Mouse (Mus musculus) midbrain, embryonic 13.5 days (tissue): ENCODE results near the gene Lsamp. TPM values are rescaled to one million over a fixed set of nuclear protein-coding genes. Genes with fewer than 3 reads are reported as not detected.

Experiments
- ATAC-seq: fragments of 200-750 bp; cut with Nextera tagmentation; 2 replicates; pipeline ENCODE4 v1.8.0; 2017; ENCODE audit warnings: mild to moderate bottlenecking, moderate TSS enrichment, moderate library complexity
- H3K27ac ChIP-seq: fragments of 300-500 bp; sonication (generic); 2 replicates; pipeline ENCODE4 v1.5.1; 2015; ENCODE audit warnings: inconsistent platforms, mild to moderate bottlenecking, moderate library complexity
- H3K27me3 ChIP-seq: fragments of 300-500 bp; sonication (generic); 2 replicates; pipeline ENCODE4 v1.6.1; 2015; ENCODE audit warnings: mild to moderate bottlenecking, inconsistent platforms
- H3K36me3 ChIP-seq: fragments of 300-500 bp; sonication (generic); 2 replicates; pipeline ENCODE4 v1.6.1; 2015; ENCODE audit warnings: mild to moderate bottlenecking, inconsistent platforms
- H3K4me1 ChIP-seq: fragments of 300-500 bp; sonication (generic); replicated peaks from 2 replicates; pipeline ENCODE4 v1.6.1; 2015; ENCODE audit warnings: inconsistent platforms
- H3K4me2 ChIP-seq: fragments of 300-500 bp; sonication (generic); replicated peaks from 2 replicates; pipeline ENCODE4 v1.6.1; 2015; ENCODE audit warnings: moderate library complexity, mild to moderate bottlenecking, inconsistent platforms
- H3K4me3 ChIP-seq: fragments of 300-500 bp; sonication (generic); replicated peaks from 2 replicates; pipeline ENCODE4 v1.5.1; 2015; ENCODE audit warnings: mild to moderate bottlenecking, inconsistent platforms
- H3K9ac ChIP-seq: fragments of 300-500 bp; sonication (generic); replicated peaks from 2 replicates; pipeline ENCODE4 v1.6.1; 2015; ENCODE audit warnings: mild to moderate bottlenecking, inconsistent platforms
- H3K9me3 ChIP-seq: fragments of 300-500 bp; sonication (generic); 2 replicates; pipeline ENCODE4 v1.6.1; 2016; ENCODE audit warnings: mild to moderate bottlenecking, inconsistent platforms
- WGBS: fragments of 180-500 bp; shearing (Covaris S2); methylation state at CpG from one replicate; pipeline ENCODE4 v1.1.7; 2015; 5-methylcytosine and 5-hydroxymethylcytosine counted together
- polyA plus RNA-seq: library from polyadenylated mRNA; unstranded; fragments of >200 nt; fragmentation: Nextera tagmentation; extraction: Ambion mirVana; gene quantifications from 2 replicates; pipeline ENCODE4 v1.2.1, GENCODE M21; 2015

The Lsamp gene
- polyA plus RNA-seq, 1 experiment from 2014 or later, result 66.7 TPM

DNA sequence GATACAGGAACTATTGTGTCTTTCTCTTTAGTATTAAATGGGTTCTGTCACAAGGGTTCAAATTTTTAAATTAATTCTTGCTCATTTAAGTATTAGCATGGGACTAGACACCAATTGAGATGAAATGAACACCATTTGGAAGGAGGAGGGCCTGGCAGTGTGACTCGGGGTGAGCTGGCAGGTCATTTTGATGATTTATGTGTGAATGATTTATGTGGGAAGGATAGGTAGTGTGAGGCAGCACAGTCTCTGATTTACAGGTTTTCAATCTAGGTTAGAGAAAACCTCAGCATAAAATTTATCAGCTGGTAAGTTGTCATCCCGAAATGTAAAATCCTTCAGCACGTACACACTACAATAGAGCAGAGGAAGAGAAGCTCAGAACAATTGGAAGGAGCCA is 729.6 kb downstream of the Lsamp start:
- Histone ChIP-seq H3K9me3 (no peaks in the 10 kb centered on the region), H3K36me3 (no peaks in the 10 kb centered on the region), H3K9ac (no peak overlapping the region), H3K4me2 (no peak overlapping the region), H3K27me3 (no peaks in the 10 kb centered on the region), H3K4me1 (peaks cover 15% of the 10 kb centered on the region), H3K27ac (no peak overlapping the region), H3K4me3 (no peak overlapping the region)
- ATAC-seq, result no peak
- 78% methylated on average over 3 of the region's 3 CpGs for WGBS

DNA sequence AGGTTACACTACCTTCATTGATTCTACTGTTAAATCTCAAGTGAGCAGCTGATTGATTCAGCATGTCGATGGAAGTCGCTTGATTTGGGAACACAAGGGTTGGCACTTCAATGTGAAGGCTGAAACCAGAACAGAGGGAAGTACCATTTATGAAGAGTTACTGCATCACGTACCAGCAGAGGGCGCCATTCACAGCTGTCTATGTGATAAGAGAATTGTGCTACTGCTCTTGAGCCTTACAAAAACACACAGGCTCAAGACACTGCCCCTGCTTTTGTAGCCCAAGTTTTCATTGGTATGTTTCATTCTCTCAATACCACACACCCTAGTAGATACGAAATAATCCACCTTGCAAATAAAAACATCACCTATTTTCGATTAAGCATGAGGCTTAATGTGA is 754.9 kb downstream of the Lsamp start:
- Histone ChIP-seq H3K36me3 (no peaks in the 10 kb centered on the region), H3K9ac (no peak overlapping the region), H3K4me2 (no peak overlapping the region), H3K4me1 (peaks cover 8% of the 10 kb centered on the region; the same call in 1 of the 2 replicates), H3K9me3 (no peaks in the 10 kb centered on the region), H3K4me3 (no peak overlapping the region), H3K27me3 (no peaks in the 10 kb centered on the region), H3K27ac (no peak overlapping the region)
- 32% methylated on average over 6 of the region's 6 CpGs for WGBS
- ATAC-seq, result 0 out of 2 replicates have a peak, but pooled peaks have one; percentile 60

DNA sequence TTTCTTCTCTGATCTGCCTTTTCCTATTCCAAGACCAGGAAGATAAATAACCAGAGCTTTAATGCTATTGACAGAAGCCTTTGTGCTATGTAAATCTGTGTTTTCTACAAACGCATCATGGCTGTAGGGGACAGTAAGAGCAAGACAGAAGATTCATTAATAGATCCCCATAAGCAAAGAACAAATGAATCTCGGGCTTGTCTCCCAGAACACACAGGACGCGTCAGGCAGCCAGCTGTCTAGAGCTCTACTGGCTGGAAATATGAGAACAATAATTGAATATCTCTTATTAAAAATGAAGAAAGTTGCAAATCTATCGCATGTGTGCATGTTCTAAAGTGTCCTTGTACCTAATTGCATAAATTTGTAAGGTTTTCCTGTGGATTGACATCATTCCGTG is 755.6 kb downstream of the Lsamp start:
- no peak overlapping the region for H3K9ac ChIP-seq
- H3K27me3 ChIP-seq, result no peaks in the 10 kb centered on the region
- H3K4me1 ChIP-seq, result peaks cover 8% of the 10 kb centered on the region; the same call in 1 of the 2 replicates
- no peaks in the 10 kb centered on the region for H3K36me3 ChIP-seq
- WGBS, result 67% methylated on average over 6 of the region's 6 CpGs
- no peak overlapping the region for H3K4me2 ChIP-seq
- no peak for ATAC-seq
- H3K27ac ChIP-seq, result no peak overlapping the region; the same call in 1 of the 2 replicates
- H3K4me3 ChIP-seq, result no peak overlapping the region
- no peaks in the 10 kb centered on the region for H3K9me3 ChIP-seq

DNA sequence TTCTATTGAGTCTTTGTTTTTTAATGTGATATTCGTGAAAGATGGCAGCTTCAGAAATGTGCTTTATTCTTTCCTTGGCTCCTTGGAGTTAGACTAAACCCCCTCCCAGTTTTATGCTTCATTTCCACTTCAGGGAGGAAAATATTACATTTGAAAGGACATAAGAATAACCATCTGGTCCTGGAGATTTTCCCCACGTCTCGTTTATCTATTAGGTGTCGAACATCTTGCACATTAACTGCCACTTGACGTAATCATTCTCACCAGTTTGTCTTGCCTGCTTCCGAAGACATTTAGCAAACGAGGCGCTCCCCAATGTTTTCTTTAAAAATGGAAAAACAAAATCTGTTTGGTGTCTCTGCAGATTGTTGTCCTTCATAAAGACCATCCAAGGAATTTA is 756.1 kb downstream of the Lsamp start:
- no peak overlapping the region for H3K4me3 ChIP-seq
- no peaks in the 10 kb centered on the region for H3K36me3 ChIP-seq
- no peak for ATAC-seq
- H3K27ac ChIP-seq, result no peak overlapping the region
- H3K4me2 ChIP-seq, result no peak overlapping the region
- H3K9ac ChIP-seq, result no peak overlapping the region
- no peaks in the 10 kb centered on the region for H3K27me3 ChIP-seq
- peaks cover 8% of the 10 kb centered on the region; the same call in 1 of the 2 replicates for H3K4me1 ChIP-seq
- no peaks in the 10 kb centered on the region for H3K9me3 ChIP-seq
- 80% methylated on average over 8 of the region's 8 CpGs for WGBS

DNA sequence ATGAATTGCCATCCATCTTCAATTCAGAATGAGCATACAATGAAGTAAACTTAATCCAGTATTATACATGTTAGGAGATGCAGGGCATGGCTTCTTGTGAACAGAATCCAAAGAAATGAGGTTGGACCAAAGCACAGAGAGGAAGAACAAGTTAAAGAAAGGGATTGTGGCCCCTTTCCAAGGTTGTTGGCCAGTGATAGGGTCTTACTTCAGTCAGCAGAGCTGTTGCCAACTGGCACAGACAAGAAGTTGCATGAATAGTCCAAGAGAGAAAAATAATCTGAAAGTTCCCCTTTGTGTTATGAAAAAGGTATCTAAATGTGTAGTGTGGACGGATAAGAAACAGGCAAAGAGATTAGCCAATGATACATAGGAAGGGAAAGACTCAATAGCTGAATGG is 843.0 kb downstream of the Lsamp start:
- Histone ChIP-seq H3K36me3 (no peaks in the 10 kb centered on the region), H3K27ac (no peak overlapping the region), H3K9ac (no peak overlapping the region), H3K9me3 (no peaks in the 10 kb centered on the region), H3K27me3 (no peaks in the 10 kb centered on the region), H3K4me2 (no peak overlapping the region), H3K4me1 (no peaks in the 10 kb centered on the region), H3K4me3 (no peak overlapping the region)
- 60% methylated on average over 1 of the region's 1 CpGs for WGBS
- ATAC-seq, result no peak

DNA sequence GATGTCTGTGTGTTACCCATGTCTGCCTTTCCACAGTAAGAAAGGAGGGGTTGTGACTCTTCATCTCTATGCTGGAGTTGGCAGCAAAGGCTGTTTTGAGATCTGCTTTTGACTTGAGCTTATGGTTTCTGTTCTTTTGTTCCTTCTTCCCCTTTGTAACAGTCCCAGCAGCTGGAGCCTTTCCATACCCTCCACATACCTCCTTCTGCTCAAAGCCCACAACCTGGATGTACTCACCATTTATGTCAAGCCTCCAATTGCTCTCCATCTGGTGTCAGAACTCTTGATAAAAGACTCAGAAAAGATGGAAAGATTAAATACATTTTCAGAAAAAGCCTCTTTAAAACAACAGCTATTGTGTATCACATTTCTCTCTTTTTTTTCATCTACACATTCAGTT is 847.4 kb downstream of the Lsamp start:
- ATAC-seq, result no peak
- no peak overlapping the region for H3K9ac ChIP-seq

DNA sequence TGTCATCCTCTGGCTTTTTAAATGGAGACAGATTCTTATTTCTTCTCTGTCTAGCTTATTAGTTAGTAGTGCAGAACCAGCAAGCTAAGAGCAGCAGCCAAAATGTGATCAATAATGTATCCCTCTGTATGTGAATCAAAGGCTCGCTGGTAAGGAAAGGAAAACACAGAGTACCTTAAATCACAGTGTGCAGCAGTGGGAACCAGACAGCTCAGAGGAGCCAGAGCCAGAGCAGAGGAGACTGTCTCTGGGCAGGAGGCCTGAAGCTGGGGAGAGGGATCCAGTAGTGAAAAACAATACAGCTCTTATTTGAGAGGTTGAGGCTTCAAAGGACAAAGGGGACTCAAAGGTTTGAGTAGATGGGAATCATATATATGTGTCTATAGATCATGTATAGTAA is 857.6 kb downstream of the Lsamp start:
- H3K4me2 ChIP-seq, result no peak overlapping the region
- H3K4me1 ChIP-seq, result no peaks in the 10 kb centered on the region
- no peaks in the 10 kb centered on the region for H3K36me3 ChIP-seq
- 68% methylated on average over 1 of the region's 1 CpGs for WGBS
- no peak overlapping the region for H3K9ac ChIP-seq
- no peak overlapping the region for H3K4me3 ChIP-seq
- no peak overlapping the region for H3K27ac ChIP-seq
- no peak for ATAC-seq
- no peaks in the 10 kb centered on the region for H3K27me3 ChIP-seq
- no peaks in the 10 kb centered on the region for H3K9me3 ChIP-seq

More for the DNA sequence above, 847.4 kb downstream of the Lsamp start:
- no peaks in the 10 kb centered on the region for H3K36me3 ChIP-seq
- H3K4me2 ChIP-seq, result no peak overlapping the region
- no peak overlapping the region for H3K4me3 ChIP-seq
- H3K27ac ChIP-seq, result no peak overlapping the region
- no peaks in the 10 kb centered on the region for H3K9me3 ChIP-seq
- no peaks in the 10 kb centered on the region for H3K4me1 ChIP-seq
- H3K27me3 ChIP-seq, result no peaks in the 10 kb centered on the region

DNA sequence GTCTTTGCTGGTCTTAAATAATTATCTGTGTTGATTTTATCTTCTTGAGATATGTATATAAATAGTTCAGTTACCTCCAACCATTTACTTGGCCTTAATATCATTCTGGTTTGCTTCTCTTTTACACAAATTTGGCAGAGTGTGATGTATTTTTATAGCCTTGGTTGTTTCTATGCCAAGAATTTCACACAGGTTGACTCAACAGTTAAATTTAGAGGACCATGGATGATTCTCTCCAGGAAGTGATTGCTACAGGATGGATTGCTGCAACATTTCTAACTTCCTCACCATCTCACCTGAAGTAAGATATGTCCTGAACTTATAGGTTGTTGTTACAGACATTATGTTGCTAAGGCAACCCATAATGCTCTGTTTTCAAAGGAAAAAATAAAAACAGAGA is 882.6 kb downstream of the Lsamp start:
- no peaks in the 10 kb centered on the region for H3K4me1 ChIP-seq
- no peak overlapping the region for H3K27ac ChIP-seq
- H3K4me2 ChIP-seq, result no peak overlapping the region
- H3K4me3 ChIP-seq, result no peak overlapping the region
- no peaks in the 10 kb centered on the region for H3K9me3 ChIP-seq
- ATAC-seq, result no peak
- no peaks in the 10 kb centered on the region for H3K36me3 ChIP-seq
- H3K27me3 ChIP-seq, result no peaks in the 10 kb centered on the region
- H3K9ac ChIP-seq, result no peak overlapping the region

DNA sequence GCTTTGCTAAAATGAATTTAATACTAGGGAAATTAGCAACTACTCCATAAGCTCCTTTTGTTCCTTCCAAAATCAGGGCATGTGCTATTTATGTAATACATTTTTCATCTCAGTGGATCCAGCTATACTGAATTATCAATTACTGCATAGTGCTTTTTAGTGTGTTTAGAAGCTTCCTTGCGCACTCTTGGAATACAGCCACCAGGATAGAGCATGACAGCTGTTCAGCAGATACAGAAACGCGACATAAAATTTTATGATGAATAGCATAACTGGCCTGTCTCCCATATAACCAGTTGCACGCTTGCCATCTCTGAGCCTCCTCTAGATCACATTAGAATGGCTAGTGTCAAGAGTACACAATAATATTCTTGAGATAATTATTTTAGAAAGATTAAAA is 894.1 kb downstream of the Lsamp start:
- ATAC-seq, result no peak

DNA sequence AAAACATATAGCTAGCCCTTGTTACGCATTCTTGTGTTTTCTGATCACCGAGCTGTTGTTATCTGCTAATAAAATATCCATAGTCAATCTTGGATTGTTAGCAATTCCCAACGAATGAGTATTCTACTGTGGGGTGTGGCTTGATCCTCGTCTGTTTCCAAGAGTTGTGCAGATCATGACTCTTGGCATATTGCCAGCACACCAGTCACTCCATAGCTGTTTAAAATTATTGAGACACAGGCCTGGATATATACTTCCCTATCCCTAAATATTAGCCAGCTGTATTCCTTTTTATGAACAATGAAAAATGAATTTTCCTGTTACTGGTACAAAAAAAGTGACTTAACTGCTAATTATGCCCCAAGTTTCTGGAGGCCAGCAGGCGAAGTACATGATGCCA is 897.8 kb downstream of the Lsamp start:
- no peak overlapping the region for H3K9ac ChIP-seq
- no peak overlapping the region for H3K4me3 ChIP-seq
- no peak overlapping the region for H3K4me2 ChIP-seq
- H3K36me3 ChIP-seq, result no peaks in the 10 kb centered on the region
- ATAC-seq, result no peak
- H3K4me1 ChIP-seq, result no peaks in the 10 kb centered on the region
- H3K9me3 ChIP-seq, result no peaks in the 10 kb centered on the region
- WGBS, result 78% methylated on average over 5 of the region's 5 CpGs
- no peak overlapping the region for H3K27ac ChIP-seq
- H3K27me3 ChIP-seq, result no peaks in the 10 kb centered on the region

More for the DNA sequence above, 894.1 kb downstream of the Lsamp start:
- WGBS, result 94% methylated on average over 4 of the region's 4 CpGs
- no peaks in the 10 kb centered on the region for H3K4me1 ChIP-seq
- H3K27me3 ChIP-seq, result no peaks in the 10 kb centered on the region
- no peaks in the 10 kb centered on the region for H3K36me3 ChIP-seq
- no peak overlapping the region for H3K4me3 ChIP-seq
- H3K9me3 ChIP-seq, result no peaks in the 10 kb centered on the region
- no peak overlapping the region for H3K27ac ChIP-seq
- H3K9ac ChIP-seq, result no peak overlapping the region
- no peak overlapping the region for H3K4me2 ChIP-seq

DNA sequence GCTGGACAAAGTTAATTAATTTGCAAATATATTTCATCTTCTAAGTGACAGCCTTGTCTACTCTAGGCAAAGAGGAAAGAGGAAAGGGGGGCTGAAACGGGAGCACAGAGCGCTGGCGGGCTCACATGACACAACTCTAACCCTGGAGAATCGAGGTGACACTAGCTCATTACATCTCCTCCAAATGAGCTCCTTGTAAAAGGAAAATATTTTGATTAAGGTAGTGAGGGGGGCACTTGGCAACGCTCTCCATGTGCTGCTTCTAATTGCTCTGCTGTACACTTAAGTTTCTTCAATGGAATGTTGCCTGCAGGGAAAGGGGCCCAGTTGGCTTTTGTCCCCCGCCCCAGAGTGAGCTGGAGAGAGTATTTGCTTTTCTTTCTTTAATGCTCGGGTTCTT is 907.2 kb downstream of the Lsamp start:
- 42% methylated on average over 7 of the region's 7 CpGs for WGBS
- Histone ChIP-seq H3K9me3 (no peaks in the 10 kb centered on the region), H3K36me3 (no peaks in the 10 kb centered on the region)

DNA sequence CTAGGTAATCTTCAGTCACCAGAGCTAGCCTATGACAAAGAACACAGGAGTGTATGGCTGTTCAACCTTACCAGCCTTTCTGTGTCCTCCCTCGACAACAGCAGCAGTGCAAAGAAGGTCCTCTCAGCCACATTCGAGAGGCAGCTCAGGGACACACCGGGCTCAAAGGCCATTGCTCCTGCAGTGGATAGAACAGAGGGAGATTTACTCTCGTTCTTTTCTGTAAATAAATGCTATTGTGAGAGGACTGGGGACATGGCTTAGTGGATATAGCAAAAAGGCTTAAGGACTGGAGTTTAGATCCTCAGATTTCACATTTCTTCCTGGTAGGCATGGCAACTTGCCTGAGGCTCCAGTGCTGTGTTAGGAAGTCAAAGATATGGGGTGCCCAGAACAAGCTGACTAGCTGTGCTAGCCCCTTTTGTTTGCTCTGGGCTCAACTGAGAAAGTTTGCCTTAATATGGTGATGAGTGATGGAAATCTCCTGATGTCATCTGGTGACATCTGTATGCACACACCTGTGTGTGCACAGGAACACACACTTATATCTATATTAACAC is 913.7 kb downstream of the Lsamp start:
- H3K4me1 ChIP-seq, result no peaks in the 10 kb centered on the region
- H3K9me3 ChIP-seq, result no peaks in the 10 kb centered on the region
- whole genome bisulfite sequencing, result 10% methylated on average over 4 of the region's 4 CpGs
- peak; percentile 34; the same call in 1 of the 2 replicates for ATAC-seq
- H3K27me3 ChIP-seq, result no peaks in the 10 kb centered on the region
- H3K9ac ChIP-seq, result no peak overlapping the region
- no peak overlapping the region for H3K27ac ChIP-seq
- H3K36me3 ChIP-seq, result no peaks in the 10 kb centered on the region
- H3K4me2 ChIP-seq, result no peak overlapping the region
- no peak overlapping the region for H3K4me3 ChIP-seq

More for the DNA sequence above, 907.2 kb downstream of the Lsamp start:
- Histone ChIP-seq H3K27ac (no peak overlapping the region), H3K27me3 (no peaks in the 10 kb centered on the region), H3K4me3 (no peak overlapping the region), H3K4me1 (no peaks in the 10 kb centered on the region; the same call in 1 of the 2 replicates), H3K4me2 (no peak overlapping the region), H3K9ac (no peak overlapping the region)
- peak; percentile 88 for ATAC-seq

DNA sequence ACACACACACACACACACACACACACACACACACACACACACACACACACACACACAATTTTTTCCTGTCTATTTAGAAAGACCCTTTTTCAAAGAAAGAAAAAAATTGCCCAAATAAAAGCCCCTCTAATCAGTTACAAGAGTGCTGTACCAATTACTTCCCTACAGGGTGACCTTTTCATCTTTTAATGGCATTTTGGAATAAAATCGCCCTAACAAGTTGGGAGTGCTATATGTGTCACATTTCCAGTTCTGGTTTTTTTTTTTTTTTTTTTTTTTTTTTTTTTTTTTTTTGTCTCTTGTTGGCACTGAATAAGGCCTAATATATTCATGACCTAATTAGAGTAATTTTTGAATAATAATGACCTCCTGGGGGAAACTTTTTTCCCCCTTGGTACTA is 923.7 kb downstream of the Lsamp start:
- H3K27ac ChIP-seq, result no peak overlapping the region
- no peak for ATAC-seq
- H3K4me2 ChIP-seq, result no peak overlapping the region
- no peaks in the 10 kb centered on the region for H3K36me3 ChIP-seq
- 76% methylated on average over 1 of the region's 1 CpGs for WGBS
- 0 out of 2 replicates have a peak, but pooled peaks cover 2% of the 10 kb centered on the region for H3K4me1 ChIP-seq
- H3K9me3 ChIP-seq, result no peaks in the 10 kb centered on the region
- no peaks in the 10 kb centered on the region for H3K27me3 ChIP-seq
- no peak overlapping the region for H3K9ac ChIP-seq
- no peak overlapping the region for H3K4me3 ChIP-seq
